Mouse (Mus musculus) T-cell, adult 2 months (primary cell): ENCODE results near the gene Ppp1cc.

Experiments used
- DNase-seq: peaks from one replicate; pipeline ENCODE4 v3.0.0; 2022; ENCODE audit warnings: low spot score

Ppp1cc gene

GRCm38 (mm10) chr5:122157827-122158381, at the start of gene Ppp1cc:
TSS of gene Ppp1cc (plus strand) at chr5:122158278.
- DNase-seq = peak; percentile 92

GRCm38 (mm10) chr5:122109325-122110060, 48.6 kb upstream of the Ppp1cc start:
- DNase-seq = no peak

DNA sequence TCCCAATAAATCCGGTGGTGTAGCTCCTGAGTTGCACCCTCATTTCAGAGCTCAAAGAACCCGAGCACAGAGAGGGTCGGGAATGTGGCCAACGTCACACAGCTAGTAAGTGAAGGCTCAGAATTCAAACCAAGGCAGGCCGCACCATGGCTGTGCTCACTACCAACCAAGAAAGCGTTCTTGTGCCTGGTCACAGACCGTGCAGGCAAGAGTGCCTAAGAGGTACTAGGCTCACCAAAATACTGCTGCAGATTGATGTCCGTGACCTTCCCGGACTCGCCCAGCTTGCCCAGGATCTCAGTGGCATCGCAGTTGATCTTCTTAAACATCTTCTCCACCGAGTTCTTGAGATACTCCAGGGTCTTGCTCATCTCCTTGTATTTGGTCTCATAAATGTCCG, 47.5 kb upstream of the Ppp1cc start:
- DNase-seq = no peak

- DNase-seq = no peak
These were observed 46.8 kb upstream of the Ppp1cc start for GRCm38 (mm10) chr5:122111091-122111932.

DNA sequence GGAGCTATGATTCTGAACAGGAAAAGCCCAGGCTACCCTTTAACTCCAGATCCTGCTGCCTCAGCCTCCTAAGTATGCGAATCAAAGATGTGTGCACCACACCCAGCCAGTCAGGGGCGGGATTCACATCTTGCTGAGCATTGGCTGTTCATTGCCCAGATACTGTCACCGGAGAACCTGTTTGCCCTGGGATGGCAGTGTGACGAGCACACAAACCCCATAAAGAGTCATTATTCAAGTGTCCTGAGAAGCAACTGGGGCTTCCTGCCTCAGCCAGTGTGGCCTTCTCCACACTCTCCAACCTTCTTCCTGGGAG, 46.2 kb upstream of the Ppp1cc start:
- DNase-seq = no peak

DNA sequence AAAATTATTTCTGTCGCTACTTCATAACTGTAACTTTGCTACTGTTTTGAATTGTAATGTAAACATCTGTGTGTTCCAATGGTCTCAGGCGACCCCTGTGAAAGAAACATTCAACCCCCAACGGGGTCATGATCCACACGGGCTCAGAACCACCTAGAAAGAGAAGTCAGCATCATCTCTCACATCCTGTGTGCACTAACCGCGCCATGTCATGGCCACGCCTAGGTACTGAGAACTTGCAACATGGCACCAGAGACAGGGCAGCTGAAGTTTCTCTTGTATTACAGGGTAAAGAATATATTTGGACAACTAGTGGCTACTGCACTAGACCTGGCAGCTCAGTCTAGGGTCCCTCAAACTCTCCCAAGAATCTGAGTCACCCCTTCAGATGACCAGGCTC, 44.6 kb upstream of the Ppp1cc start:
- no peak for DNase-seq

DNA sequence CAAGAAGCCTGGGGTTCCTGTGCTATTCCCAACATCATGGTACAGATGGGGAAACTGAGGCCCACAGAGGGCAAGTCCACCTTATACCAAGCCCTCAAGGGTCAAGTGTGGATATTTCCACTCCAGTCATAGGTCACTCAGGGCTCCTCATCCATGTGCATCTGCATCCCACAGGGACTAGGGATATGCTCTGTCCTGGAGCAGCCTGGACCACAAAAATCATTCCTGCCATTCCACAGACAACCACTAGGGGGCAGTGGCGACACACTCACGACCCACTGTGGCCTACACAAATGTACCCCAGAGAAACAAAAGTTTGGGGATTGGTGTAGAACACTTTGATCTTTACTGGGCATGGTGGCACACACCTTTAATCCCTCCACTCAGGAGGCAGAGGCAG, 43.9 kb upstream of the Ppp1cc start:
- DNase-seq = peak; percentile 61

- DNase-seq = no peak
These were observed 42.8 kb upstream of the Ppp1cc start for GRCm38 (mm10) chr5:122115266-122115763.

GRCm38 (mm10) chr5:122116243-122116642, 41.8 kb upstream of the Ppp1cc start:
- DNase-seq = no peak

DNA sequence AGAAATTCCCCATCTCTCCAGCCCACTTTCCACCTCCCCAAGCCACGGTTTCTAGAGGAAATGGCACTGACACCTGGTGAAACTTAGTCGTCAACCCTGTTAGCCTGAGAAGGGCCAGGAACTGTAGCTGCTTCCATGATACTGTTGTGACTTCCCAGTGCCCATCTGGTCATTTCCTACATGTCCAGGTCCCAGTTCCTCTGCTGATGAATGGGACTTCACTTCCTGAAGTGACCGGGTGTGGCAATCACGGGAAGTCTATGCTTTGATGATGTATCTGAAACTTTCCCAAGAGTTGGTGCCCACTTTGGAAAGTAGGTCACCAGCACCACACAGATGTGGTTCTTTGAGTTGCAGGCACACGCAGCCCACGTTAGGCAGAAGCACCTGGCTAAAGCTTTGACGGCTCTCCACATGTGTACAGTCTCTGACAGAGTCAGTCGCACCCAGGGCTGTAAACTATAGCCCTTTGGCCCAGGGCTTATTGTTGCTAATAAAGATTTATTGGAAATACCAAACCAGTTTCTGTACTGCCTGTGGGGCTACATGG, 32.8 kb upstream of the Ppp1cc start:
- no peak for DNase-seq

DNA sequence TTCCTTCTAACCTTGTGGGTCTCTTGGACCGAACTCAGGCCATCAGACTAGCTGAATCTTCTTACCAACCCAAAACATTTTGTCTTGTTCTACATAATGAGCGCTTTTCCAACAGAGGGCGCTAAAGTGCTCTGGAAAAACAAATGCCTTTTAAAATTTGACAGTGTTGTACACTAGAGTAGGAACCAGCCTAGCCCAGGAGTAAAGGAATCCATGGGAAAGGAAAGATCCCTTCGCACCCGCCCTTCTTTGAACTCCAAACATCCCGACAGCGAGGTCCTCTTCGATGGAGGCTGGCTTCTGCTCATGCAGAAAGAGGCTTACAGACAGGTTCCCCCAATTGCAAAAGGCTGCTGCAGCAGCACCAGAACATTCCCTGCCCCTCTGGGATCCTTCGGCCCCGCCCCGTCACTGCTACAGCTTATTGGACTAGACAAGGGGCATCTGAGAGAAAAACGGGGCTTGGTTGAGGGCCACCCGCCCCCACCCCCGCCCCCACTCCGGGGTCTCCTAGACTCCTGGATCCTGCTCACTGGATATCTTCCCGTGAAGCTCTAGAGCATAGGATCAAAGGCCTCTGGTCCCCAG, 28.9 kb upstream of the Ppp1cc start:
- DNase-seq = peak; percentile 63

DNA sequence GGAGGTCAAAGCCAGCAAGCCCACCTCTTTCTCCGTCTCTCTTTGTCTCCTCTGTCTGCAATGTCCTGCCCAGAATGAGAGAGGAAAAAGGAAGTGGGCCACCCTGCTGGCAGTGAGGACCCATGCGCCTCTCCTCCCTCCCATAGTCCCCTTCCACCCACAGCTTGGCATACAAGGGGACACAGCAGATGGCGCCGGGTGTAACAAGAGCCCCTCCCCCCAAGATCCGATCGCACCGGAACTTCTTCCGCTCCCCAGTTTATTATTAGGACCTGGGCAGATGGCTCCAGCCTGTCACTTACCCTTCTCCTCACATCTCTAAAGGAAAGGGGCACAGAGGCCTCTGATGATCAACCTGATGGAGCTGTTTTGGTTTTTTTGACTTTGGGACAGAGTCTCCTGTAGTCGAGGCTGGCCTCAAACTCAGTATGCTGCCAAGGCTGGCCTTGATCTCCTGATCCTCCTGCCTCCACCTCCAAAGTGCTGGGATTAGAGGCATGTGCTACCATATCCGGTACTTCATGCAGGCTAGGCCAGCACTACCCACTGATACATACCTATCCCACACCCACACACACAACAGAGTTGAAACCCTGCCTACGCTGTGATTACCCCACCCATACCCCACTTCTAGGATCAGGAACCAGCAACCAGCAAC, 27.6 kb upstream of the Ppp1cc start:
- DNase-seq = no peak

DNA sequence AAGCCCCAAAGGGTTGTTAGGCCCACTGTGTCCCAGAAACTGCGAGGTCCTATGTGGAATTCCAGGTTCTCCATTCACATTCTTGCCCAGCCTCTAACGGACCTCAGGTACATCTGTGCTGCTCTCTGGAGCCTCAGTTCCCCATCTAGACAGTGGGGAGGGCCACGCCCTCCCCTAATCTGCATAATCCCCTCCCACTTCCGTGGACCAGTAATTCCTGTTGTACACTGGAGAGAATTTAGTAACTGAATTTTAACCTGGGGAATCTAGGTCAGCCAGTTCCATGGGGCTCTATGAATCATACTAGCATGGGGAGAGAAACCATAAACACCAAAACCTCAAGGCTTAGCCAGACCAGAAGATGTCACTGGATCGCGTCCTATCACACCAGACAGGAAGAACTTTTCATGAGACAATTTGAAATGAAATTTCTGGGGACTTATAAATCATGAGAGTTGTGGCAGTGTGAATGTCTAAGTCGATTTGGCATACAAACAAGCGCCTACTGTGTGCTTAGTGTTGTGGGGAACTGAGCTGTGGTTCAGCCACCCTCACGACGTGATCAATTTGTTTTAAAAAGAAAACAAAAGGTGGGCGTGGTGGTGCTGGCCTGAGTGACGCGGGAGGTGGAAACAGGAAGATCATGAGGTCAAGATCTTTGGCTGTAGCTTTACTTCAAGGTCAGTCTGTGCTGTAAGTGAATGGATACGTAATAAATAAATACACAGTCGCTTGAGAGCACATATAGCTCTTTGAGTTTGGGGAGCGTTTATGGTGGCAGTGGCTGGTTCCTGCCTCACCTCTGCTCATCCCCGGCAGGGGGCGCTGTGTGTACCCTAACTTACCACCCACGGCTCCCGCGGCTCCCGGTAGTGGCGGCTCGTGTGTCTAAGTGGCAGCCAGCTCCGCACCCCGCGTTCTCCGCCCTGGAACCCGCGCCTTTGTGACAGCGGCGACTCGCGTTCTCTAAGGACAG, 26.7 kb upstream of the Ppp1cc start:
- DNase-seq = peak; percentile 90

GRCm38 (mm10) chr5:122132167-122133049, 25.7 kb upstream of the Ppp1cc start:
- DNase-seq = no peak

- DNase-seq = no peak
These were observed 25.1 kb upstream of the Ppp1cc start for GRCm38 (mm10) chr5:122133050-122133389.

DNA sequence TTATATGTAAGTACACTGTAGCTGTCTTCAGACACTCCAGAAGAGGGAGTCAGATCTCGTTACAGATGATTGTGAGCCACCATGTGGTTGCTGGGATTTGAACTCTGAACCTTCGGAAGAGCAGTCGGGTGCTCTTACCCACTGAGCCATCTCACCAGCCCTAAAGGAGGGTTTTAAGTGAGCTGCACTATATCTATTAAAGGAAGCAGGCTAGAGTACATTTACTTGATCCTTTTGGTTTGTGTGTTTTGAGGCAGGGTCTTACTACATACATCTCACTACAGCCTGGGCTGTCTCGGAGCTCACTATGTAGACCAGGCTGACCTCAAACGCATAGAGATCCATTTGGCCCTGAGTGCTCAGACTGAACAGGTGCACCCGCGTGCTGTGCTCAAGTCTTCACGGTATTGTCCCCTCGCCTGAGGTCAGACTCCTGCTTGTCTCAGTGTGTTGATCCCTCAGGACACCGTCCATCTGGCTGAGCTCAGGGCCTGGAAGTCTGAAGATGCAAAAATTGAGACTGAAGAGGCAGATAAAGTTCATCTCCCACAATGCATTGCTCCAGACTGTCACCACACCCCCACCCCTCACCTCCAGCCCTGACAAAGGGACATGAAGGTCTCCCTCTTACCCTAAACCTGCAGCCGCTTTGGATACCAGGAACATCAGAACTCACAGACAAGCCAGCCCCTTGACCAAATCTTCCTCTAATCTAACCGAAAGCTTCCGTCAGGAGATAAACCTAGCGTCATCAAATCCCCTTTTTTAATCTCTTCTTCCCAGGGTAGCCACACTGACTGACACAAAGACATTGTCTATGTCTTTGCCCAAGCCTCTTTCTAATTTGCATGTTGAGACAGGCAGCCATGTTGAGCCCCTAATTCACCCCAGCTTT, 23.4 kb upstream of the Ppp1cc start:
- DNase-seq = no peak

- no peak for DNase-seq
These were observed 22.7 kb upstream of the Ppp1cc start for GRCm38 (mm10) chr5:122135290-122135882.
